Mouse (Mus musculus): ENCODE measurements at regions not wholly inside any gene's neighbourhood (a gene's known extent, or its start where the extent isn't known, plus 50 kb on each side); places are given as distances from the start of the nearest gene placed in this dataset.

DNA sequence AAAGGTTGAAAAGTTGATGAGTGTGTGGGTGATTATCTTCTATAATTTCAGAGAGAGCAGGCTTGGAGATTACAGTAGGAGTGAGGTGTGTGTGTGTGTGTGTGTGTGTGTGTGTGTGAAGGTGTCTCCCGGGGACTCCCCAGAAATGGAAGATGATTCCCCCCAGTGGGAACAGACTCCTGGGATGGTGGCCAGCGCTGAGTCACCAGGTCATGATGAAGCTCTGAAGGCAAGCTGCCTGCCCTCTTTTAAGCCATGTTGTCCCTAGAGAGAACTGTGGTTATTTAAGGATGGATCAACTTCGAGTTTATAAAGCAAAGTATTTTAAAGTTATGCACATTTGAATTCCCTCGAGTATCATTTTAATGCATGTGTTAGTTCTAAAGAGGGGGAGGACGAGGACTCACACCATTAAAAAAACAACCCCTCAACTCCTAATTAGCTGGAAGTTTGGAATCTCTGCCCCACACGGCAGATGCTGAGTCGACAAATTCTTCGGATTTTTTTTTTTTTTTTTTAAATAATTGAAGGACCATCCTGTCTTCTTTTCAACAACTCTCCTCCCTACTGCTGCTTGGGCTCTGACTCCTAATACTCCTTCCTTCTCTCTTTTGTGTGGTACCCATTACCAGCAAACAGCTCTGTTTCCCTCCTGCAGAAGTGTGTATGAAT lies 186.6 kb downstream of the Ly86 start:
- DNase-seq: peak; percentile 46 to 55

DNA sequence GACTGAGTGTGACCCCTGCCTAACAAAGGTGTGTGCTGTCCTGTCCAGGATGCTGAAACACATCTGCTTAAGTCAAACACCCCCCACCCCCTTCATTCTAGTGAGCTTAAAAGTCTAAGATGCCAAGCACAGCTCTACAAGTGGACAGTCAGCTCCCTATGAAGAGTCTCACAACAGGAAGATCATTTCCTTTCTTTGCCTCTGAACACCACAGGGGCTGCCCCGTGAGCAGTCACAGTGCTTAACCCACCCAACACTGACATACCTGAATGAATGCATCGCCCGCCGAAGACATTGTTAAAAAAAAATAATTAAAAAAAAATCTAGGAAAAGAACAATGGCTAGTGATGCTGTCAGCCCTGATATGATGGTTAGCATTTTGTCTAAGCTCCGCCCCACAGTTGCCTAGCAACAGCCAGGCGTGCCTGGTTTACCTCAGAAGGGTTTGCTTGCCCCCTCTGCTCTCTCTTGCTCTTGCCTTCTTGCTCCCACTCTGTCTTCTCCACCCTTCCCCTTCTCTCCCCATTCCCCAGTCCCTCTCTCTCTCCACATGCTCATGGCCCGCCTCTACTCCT lies 187.7 kb downstream of the Ly86 start:
- DNase-seq: peak in 1 of 2 experiments; percentile 40

DNA sequence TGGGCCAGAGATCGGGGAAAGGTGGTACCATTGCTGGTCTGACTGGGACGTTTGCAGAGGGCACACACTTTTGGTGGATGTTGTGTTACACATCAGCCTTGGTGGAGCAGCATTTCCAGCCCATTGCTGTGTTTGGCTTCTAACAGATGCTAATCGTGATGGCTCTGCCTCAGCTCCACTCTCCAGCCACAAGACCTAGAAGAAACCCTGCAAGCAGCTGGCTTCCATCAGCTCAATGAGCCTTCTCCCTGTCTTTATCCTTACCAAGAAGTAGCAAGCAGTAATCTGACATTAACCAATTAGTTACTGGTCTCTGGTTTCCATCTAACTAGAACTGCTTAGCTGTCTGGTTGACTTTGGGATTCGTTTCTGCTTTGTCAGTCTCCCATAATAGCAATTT lies 188.8 kb downstream of the Ly86 start:
- peak; percentile 46 to 51 for DNase-seq

DNA sequence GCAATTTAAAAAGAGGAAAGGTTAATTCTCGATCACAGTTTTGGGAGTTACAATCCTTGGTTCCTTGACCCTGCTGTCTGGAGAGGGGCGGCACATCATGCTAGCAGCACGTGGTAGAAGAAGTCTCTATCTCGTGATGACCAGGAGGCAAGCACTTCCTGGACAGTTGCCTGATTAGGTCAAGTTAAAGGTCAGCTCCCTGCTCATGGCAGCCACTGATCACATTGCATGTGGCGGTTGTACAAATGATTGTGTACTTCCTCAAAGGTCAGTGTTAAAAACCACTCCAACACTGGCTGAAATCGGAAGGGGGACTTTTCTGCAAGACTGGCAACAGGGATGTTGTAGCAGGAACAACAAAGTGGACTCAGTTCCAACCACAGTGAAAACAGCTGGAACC lies 192.3 kb downstream of the Ly86 start:
- DNase-seq: no peak

DNA sequence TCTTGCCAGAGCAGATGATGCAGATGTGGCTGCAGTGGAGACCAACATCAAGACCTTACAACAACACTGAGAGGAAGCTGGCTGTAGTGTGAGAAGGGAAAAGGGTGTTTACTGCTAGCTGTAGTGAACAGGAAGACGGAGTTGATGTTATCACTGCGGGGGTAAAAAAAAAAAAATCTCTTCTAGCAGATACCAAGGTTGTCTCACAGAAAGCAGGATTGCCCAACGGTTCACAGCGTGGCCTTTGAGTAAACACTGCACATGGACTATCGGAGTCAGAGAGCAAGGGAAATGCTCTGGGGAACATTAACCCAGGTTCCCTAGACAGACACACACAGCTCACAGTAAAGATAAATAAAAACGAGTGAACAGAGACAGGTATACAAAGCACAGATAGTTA lies 192.8 kb downstream of the Ly86 start:
- no peak for DNase-seq

DNA sequence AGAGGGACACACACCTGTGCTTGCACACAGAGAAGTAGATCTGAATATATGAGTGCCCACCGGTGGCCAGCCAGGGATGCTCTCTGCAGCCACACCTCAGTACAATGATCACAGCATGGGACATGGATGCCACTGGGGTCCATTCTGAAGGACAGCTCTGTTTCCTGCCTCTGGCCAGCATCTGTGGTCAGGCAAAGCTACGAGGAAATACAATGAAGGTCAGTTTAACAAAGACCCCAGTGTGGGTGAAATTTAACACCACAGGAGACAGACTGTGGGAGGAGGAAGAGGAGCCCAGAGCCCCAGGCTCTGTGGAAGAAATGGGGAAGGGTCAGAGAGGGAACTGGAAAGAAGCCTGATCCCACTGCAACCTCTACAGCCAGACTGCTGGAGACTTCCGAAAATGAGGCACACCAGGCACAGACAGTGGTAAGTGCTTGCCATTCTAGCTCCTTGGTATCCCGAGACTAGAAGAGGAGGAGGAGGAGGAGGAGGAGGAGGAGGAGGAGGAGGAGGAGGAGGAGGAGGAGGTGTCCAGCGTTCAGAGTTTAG lies 196.0 kb downstream of the Ly86 start:
- no peak for DNase-seq

DNA sequence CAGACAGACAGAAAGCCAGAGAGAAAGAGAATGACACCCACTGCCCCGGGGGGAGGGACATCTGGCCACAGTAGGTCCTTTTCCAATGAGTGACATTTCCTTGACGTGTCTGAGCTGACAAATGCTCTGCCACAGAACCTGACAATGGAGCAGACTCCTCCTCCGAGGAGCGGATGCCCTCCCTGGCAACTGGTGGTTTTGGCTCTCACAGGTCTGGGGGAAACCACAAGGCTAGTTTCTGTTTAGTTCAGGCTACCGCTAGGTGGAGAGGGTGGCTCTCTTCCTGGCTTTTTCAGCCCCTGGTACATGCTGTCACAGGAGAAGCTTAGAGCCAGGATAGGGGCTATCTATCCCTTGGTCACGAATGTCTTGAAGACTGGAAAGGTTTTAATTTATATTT lies 196.7 kb downstream of the Ly86 start:
- DNase-seq: peak; percentile 63 to 76

DNA sequence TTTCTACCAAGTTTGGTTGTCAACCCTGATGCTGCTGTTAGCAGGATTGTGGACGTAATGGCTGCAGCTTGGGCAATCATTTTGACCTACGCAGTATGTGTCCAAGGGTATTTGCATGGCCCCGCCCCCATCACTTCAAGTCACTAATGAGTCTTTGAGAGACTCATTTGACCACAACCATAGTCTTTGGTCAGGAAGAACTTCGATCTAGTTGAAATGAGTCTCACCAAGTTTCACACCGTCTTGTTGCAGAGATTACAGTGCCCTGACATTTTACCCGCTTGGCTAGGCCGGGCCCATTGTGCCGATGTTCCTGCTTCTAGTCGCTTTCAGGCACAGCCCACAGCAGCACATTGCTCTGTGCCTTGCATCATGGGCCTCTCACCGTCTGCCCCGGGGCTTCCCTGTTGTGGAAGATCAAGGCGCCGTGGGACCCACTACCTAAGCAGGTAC lies 197.8 kb downstream of the Ly86 start:
- no peak for DNase-seq

DNA sequence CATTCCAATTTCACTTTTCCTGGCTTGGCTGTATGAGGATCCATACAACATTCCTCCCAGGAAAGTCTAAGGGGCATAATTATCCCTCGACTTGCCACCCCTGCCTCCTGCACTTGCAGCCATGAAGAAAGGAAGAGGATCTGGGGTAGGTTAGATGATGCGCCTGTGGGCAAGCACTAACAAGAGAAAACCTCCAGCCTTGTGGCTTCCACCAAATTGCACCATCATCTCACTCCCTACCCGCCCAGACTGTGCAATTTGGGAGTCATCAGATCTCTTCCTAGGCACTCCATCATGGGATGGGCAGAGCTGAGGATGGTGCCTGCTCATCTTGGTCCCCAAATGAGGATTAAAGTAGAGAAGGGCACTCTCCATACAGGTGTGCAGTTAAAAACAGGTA lies 198.8 kb downstream of the Ly86 start:
- no peak for DNase-seq

DNA sequence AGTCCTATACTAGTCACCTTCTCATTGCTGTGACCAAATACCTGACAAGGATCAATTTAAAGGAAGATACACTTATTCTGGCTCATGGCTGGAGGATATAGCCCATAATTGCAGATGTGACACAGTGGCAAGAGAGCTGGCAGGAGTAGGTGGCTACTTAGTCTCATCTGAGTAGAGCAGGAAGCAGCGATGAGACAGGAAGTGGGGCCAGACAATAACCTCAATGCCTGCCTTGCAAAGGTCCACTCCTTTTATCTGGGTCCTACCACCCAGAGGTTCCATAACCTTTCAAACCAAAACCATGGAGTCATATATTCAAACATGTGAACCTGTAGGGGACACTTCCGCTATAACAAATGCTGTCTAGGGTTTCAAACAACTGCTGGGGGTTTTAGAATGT lies 199.7 kb downstream of the Ly86 start:
- DNase-seq: no peak

DNA sequence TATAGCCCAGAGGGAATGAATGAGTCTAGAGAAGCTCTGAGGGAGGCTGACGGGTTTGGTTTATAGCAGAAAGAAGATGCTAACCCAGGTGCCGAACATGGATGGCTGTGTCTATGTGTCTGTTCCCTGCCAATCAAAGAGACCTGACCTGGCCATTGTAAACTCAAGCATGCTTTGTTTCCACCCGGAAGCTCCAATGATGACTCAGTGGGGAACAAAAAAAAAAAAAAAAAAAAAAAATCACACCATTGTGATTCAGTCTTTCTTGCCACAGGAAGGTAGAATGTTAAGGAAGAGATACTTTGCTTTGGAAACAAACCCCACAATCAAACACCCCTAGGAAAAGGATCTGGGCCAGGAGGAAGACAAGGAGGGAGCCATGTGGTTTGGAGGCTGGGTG lies 201.5 kb downstream of the Ly86 start:
- no peak for DNase-seq

DNA sequence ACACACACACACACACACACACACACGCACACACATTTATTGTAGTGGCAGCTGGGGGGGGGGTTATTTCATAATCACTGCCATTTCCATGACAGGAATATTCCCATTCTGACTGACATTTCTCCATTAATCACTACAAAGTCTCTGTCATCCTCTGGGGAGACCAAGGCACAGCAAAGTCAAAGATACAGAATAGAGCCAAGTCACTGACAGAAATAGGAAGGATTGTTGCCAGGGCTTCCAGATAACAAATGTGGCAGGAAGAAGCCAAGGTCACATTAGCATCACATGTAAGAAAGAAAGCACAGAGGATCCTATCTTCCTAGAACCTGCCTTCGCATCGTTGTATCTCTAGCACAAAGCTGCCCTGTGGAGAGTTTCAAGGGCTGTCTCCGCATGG lies 205.6 kb downstream of the Ly86 start:
- no peak for DNase-seq

DNA sequence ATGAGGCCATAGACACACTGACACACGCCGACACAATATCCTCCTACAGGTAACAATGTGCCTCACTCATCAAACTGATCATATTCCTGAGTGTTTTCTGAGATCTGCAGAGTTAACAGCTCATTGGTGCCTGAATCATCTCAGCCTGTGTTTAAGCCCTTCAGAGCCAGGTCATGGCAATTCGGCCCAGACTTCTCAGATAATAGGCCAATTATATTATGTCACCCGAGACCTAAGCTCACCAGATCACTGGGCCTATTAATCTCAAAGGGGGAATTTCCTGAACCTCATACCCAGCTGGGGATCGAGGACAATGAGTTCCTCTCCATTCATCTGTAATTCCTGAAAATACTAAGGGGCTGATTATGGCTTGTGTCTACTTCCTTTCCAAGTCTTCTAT lies 208.4 kb downstream of the Ly86 start:
- no peak for DNase-seq

DNA sequence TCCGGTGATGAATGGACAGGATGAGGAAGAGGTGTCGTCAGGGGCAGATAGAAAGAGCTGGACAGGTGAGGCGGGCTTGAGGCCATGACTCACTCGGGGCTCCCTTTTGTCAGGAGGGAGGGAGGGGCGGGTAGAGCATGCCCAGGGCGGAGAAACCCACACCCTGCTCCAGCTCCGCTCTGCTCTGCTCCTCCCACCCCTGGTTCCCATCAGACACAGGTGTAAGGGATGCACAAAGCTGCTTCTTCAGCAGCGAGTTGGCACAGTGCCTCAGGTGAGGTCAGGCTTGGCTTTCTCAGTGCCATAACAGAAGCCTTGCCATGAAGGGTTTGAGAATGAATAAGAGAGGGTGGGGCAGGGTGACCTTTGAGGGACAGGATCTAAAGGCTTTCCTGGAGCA lies 212.2 kb downstream of the Ly86 start:
- no peak for DNase-seq

DNA sequence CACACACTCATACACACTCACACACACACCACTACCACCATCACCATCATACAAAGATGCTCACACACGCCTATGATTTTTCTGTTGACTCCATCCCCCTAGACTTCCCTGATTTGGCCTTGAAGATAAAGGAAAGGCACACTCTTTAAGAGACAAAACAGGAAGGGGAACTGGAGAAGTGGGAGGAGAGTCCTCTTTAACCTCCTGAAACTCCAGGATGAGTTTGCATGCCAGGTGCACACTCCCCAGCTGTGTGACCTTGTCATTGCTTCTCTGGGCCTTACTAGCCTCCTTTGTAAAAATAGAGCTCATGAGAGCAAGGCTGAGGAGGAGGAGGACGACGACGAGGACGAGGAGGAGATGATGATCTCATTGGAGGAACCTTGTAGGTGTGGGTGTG lies 212.8 kb downstream of the Ly86 start:
- DNase-seq: no peak

DNA sequence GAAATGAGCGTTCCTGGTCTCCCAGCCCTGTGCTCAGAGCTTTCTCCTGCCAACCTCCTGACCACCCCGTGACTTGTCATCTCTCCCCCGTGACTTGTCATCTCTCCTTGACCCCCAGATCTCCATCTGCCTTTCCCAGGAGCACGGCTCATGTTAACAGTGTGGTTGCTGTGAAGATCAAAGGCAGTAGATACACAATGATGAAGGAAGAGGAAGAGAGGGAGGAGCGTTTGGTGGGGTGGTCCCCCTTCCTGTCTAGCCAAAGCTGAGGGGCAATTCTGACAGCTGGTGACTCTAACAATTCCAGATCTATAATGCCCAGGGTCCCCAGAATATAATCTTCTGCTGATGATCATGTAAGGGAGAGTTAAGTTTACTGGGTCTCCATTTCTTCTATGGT lies 214.0 kb downstream of the Ly86 start:
- no peak for DNase-seq

DNA sequence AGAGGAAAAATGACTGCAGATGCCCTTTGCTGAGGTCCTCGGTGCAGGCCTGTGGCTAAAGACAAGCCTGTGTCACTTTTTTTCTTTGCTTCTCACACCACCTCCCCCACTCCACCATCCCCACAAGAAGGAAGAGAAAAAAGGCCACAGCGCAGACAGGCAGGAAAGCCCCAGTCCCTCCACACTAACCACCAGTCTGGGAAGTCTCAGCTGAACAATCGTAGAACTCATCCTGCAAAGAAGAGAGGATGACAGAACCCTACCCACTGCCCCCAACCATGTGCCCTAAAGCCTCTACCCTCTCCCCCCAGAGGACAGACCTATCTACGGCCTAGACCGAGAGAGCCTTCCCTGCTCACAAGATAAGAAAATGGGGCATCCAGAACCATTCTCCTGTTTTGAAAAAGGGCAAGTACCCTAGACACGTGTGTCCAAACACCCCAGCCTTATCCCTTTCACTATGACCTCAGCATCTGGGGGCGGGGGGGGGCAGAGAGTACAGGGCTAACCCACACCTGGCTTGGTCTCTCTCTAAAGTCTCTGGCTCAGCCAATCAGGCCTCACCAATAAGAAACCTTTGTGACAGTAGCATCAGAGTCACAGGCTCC lies 214.8 kb downstream of the Ly86 start:
- no peak for DNase-seq

DNA sequence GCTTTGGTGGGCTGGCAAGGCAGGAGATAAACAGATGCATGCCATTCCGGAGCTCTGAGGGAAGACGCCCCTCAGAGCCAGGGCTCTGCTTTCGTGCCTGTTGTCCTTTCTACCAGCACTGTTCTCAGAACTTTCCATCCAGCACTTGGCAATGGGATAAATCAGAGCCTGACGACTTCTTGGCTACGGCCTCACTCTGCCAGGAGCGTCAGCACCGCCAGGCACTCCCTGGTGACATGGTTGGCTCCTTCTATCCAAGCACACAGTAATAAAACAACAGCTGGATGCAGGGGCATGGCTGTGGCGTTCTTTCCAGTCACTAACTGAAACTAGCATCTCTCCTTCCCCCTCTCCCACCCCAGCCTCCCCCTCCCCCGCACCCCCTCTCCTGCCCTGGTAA lies 215.4 kb downstream of the Ly86 start:
- DNase-seq: no peak

DNA sequence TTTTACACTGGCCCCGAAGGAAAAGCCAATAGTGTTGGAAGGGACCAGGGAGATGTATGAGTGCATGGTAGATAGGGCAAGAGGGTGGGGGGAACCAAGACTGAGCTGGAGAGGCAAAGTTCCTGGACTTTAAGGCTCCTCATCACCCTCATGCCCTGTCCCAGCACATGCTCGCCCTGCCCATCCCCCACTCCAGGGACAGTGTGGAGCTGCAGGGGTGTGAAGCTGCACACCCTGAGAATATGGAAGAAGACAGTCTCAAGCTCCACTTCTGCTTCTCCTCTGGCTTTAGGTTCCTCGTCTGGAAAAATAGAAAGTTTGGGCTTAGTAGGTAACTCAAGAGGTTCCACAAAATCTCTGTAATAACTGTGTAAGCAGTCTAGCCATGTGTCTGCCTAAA lies 215.8 kb downstream of the Ly86 start:
- peak; percentile 30 to 36 for DNase-seq

DNA sequence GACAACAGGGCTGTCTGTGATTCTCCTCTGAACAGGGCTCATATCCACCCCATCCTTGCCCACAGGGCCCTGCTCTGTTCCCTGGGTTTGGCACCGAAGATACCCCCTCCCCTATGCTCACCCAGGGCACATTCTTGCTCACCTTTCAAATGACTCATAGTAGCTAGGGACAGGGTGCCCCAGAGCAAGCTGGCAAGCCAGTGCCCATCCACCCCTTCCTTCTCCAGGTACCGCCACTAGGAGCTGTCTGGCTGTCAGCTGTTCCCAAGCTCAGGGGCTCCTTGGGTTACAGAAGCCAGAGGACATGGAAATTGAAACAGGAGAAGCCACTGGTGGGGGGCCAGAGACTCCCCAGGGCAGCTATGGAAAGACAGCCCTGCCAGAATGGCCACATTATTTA lies 216.4 kb downstream of the Ly86 start:
- no peak for DNase-seq

DNA sequence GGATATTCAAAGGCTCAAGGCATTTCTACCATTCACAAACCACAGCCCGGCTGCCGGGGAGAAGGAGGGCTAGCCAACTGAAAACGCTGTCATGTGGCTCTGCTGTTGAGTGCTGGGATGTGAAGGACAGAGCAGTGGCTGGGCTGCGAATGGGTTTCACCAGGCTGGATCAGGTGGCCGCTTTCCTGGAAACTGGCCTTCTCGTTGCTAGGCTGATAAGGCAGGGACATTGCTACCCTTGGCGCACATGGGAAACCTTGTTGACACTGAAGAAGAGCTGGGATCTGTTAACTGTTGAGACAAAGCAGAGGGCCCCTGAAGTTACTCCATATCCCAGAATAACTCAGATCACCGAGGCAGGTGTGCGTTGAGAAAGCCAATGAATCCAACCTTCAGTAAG lies 216.1 kb upstream of the Rreb1 start:
- no peak for DNase-seq

DNA sequence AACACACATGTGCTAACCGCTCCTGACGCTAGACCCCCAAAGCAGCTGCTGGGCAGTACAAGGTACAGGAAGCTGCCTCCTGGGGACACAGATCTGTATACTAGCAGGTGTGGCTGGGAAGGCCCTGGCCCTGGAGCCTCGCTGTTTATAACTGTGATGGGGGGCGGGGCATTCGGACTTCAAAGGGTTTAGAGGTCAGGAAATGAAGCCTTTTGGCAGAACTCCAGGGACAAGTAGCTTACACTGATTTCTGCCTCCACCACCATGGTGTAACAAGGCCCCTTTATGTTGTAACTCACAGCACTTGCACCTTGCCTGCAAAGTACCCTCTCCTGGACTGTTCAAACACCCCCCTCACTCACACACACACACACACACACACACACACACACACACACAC lies 215.5 kb upstream of the Rreb1 start:
- DNase-seq: peak; percentile 70 to 79

DNA sequence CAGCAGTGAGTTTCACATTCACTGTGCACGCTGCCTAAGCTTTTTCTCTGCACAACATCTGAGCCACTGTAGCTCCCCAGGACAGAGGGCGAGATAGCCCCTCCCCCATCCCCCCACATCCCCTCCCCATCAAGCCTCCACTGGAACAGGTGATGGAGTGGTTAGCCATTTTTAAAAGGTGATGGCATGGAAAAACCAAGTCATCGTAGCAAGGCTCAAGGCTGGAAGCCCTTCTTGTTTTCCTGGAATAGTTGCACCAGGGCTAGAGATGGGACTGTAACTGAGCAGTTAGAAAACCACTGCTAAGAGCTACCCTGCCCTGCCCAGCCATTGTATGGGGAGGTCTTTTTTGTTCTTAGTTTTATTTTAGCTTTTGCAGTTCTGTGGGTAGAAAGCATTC lies 209.1 kb upstream of the Rreb1 start:
- no peak for DNase-seq

DNA sequence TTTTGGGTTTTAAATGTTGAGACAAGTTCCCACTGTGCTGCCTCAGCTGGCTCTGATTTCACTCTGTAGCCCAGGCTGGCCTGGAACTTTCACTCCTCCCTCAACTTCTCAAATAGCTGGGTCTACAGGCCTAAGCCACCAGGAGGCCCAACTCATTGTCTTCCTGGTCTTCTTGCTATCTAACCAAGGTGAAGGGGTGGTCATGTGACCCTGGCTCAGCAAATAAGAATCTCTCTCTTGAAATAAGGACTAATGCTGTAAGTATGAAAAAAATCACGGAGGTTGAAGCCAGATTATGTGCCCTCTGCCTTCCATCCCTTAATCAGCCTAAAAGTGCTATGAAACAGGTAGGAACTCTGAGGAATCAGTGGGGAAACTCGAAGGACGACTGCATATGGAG lies 208.7 kb upstream of the Rreb1 start:
- DNase-seq: no peak
